Mouse (Mus musculus) right cerebral cortex, adult 2 months (tissue): ENCODE measurements at regions not wholly inside any gene's neighbourhood (a gene's known extent, or its start where the extent isn't known, plus 50 kb on each side); places are given as distances from the start of the nearest gene placed in this dataset.
A peak's percentile ranks its signal among the peaks of the same experiment; 100 is the strongest.

Experiments
- DNase-seq, 2 experiments: peaks; one replicate each; pipeline ENCODE4 v3.0.0; 2021 to 2022; ENCODE audit warnings: low spot score in 2 of 2

DNA sequence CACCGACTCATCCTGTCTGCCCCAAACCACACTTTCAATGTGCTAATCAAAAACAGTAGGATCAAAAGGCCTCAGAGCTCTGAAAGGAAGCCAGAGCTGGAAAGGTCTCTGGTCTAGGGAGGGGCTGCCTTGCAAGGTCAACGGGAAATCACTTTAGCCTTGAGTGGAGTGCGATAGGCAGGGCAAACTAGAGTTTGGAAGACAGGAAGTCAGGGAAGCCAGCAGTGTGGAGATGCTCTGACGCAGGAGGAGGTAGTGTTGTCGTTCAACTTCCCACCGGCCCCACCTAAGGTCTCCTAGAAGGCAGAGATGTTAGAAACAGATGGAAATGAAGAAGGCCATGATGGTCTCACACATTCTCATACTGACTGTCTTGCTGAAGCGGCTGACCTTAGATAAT is 52.0 kb upstream of the Trp53i11 start:
- no peak for DNase-seq

DNA sequence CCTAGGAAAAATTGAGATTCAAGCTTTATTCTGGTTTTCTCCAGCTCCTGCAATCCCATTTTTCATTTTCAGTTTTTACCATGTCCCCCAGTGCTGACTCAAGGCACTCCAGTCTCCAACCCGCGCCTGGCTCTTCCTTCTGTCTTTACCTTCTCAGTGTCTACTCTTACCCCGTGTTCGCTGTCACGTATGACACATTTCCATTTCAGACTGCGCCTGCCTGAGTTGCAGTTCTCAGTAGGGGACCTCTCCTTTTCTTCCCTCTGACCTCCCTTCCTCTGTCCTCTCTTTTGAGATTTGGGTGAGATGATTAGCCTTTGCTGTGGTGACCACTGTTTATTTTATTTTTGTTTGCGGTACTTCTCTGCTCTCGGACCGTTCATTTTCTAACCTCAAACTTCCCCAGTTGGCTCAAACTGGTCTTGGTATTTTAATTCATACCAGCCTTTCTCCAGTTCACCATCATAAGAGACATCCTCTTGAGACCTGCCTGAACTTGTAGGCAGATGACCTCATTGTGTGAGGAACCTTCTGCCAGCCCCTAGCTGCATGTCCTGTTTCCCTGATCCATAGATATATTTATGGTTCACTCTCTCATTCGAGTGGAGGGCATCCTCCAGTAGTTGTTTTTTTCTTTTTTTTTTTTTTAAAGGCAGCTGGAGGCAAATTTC is 53.9 kb upstream of the Trp53i11 start:
- DNase-seq = no peak

DNA sequence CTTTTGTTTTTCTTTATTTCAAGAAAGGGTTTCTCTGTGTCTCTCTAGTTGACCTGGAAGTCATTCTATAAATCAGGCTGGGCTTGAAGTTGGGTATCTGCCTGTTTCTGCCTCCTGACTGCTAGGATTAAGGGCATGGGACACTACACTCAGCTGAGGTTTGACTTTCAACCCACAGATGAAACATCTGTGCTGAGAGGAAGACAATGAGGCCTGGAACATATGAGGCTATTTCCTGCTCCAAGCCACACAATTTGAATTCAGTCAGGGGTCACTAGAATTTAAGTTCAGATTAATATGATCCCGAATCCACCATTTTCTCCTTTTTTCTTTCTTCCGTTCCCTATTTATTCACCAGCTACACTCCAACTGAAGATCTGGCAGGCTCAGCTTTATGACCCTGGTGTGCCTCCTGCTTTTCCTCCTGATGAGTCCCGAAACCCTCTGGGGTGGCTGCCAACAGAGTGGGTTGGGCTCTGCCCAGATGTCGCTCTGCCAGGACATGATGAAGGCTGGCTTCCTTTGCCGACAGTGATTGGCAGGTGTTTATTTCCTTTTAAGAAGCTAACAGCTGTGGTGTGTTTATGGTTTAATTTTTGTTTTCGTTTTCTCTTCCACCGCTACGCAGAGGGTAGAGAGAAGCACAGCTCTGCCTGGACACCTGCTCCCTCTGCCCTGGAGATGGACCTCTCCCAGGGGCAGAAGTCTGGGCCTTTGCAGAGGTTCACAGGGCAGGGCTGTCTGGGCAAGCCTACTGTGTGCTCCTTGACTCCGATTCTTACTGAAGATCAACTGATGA is 55.3 kb upstream of the Trp53i11 start:
- DNase-seq = no peak

DNA sequence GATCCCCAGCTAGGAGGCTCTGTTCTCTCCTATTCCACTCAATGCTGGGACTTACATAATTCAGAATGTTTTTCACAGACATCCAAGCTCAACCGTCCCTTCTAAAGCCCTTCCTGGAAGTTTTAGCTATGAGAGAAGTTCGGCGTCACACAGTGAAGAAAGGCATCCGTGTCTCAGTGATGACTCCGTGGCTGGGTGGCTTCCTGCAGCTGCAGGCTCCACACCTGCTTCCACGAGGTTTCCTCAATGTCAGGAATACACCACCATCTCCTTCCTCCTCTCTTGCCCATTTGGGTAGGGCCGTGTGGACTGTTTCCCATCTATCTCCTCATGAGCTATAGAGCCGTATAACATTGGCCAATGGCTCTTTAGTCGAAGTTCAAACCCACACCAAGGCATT is 56.1 kb upstream of the Trp53i11 start:
- DNase-seq = no peak

DNA sequence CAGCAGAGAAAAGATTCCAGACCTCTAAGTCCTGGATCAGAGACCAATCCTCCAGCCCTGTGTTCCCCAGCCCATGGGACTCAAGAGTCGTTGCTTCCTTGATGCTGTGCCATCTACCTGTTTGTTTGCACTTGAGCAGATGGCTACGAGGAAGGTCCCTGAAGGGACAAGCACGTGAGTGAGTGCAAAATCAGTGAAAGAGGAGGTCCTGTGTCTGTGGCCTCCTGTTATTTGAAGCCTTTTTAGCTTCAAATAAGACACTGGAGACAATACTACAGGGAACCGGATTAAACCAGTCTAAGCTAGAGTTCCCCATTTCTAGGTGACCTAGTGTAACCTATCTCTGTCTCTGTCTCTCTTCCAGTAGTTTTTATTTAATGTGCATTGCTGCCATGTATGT is 58.2 kb upstream of the Trp53i11 start:
- no peak for DNase-seq

DNA sequence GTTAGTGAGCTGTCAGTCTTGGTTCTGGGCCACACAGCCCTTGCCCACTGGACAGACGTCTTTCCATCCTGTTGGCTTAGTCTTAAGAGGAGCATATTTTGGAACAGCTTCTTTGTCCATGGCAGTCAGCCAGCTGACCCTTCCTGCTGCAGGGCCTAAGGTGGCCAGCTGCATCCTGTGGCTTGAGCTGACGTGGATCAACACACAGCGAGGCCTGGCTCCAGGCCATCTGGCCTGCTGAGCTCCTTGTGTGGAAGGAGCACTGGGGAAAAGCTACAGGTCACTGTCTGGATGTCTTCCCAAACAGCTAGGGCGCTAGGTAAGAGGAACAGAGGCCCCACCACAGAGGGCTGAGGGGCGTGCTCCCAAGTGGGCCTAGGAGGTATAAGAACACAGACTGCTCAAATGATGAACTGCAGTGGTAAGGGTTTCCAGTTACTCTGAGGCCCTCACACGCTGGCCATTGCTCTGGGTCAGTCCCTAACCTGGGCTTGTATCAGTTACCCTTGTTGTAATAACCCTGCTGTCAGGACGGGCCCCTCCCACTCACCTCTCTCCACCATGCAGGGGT is 60.7 kb upstream of the Trp53i11 start:
- peak in 1 of 2 experiments; percentile 16 for DNase-seq

DNA sequence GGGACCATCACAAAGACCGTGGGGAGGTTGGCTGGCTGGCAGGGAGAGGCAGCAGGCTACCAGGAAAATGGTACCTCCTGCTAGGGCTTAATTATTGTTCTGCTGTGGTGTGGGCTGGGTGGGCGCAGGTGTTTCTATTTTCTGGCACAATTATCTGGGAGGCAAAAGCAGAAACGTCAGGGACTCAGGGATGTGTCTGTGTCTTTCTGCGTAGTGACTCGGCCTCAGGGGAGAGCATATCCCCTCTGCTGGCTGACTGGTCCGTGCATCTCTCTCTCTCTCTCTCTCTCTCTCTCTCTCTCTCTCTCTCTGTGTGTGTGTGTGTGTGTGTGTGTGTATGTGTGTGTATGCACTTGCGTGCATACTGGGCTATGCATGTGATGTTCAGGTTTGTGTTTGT is 61.2 kb upstream of the Trp53i11 start:
- no peak for DNase-seq

DNA sequence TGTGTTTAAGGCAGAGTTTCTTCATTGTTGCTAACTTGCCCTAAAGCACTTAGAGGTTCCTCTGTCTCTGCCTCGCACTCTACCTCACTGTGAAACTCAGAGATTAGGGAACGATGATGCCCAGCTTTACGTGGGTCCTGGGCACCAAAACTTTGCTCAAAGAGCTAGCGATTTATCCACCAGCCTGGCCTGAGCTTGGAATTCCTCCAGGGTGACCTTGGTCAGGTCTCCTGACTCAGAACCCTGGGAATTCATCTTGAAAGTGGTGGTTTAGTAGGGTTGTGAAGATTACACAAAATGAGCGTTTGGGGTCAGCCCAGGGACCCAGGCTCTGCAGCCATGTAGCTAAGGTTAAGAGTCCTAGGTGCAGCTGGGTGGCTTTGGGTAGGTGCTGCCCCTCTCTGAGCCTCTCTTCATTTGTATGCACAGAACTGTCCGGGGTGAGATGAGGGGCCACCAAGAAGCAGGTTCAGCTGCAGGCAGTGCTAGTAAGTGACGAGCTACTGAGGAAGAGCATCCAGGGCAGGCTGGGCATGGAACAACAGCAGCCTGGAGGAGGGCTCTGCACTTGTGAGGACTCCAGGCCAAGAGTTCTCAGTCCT is 62.4 kb upstream of the Trp53i11 start:
- no peak for DNase-seq

DNA sequence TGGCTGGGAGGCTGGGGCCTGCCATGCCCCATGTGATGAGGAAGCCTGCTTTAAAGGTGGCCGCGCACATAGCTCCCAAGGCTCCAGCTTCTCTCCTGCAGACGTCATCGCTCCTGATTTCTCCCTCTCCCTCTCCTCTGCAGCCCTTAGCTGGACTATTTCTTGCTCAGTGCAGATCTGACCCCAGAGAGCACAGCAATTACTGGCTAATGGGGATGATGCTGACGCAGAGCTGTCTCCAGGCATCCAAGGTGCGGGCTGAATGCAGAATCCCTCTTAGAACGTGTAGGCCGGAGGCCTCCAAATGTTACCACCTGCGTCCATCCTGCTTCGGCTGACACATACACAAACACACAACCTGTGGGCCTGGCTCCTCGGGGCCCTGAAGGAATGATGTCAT is 63.5 kb upstream of the Trp53i11 start:
- DNase-seq = no peak

DNA sequence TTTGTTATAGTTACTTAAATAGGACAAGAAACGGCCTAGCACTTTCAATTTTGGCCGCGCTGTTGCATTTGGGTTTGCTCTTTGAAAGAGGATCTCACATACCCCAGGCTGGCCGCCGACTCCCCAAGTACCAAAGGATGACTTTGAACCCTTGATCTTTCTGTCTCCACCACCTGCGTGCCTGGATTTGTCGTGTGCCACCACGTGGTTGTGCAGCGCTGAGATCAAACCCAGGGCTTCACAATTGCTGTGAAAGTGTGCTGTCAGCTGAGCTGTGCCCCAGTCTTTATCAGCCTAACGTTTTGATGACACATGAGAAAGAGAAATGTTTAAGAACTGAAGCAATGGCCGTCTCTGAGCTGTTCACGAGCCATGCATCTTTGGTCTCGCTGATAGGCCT is 67.0 kb upstream of the Trp53i11 start:
- DNase-seq = no peak

DNA sequence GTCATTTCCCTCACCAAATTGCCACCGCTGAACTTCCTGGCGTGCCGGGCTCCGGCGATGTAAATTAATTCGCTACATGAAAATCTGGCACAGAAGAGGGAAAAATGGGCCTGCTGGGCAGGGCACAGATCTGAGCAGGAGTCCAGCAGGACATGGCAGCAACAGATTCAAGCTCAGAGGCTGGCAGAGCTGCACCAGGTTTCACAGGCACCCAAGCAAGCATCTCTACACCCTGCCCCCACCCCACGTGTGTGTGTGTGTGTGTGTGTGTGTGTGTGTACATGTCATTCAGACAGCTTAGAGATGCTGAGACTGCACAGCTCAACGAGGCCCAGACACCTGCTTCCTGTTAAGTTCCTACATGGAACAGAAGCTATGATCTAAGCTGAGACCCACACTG is 68.3 kb upstream of the Trp53i11 start:
- DNase-seq = no peak

DNA sequence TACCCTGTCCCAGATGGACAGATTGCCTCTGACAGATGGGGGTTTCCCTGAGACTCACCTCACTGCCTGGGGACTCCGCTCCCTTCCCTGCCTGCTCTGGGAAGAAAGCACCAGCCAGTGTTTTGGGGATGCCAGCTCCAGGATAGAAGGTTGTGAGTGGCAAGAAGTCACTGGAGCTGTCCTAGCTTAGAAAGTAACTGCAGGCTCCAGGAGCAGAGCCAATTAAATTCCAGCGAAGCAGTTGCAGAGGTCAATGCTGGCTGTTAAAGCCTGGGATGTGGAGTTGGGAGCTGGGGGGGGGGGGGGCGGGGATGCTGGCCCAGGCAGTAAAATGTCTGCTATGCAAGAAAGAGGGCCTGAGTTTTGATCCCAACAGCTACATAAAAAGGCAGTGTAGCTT is 69.3 kb upstream of the Prdm11 start:
- DNase-seq = no peak

DNA sequence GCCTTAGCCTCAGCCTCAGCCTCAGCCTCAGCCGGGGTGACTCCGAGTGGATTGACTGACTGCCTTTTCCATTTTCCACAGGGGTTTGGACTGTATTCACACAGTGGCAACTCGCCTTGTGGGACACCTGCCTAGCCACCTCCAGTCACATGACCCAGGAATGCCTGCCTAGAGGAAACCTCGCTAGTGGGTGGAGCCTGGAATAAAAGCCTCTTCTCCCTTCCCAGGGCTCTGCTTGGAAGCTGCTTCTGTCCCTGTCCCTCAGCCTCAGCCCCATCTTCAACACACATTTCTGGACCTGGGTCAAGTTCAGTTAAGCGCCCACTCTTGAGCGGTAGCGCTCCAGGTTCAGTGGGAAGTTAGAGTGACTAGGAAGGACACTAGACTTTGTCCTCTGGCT is 68.0 kb upstream of the Prdm11 start:
- no peak for DNase-seq

DNA sequence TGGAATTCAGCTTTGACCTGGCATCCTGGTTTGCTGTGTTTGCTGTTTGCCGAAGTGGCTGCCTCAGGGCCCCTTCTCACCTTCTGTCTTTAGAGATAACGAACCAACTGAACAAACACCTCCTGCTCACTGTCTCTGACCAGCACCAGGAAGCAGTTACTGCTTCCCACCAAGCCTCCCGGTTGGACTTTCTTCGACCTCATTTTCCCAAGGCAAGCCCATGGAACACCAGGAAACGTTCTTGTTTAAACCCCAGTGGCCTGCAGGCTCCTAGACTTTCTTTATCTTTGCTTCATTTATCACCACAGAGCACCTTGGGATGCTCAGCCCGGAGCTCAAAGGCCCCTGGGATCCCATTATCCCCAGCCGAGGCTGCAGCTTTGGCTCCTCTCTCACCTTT is 66.4 kb upstream of the Prdm11 start:
- DNase-seq = no peak

DNA sequence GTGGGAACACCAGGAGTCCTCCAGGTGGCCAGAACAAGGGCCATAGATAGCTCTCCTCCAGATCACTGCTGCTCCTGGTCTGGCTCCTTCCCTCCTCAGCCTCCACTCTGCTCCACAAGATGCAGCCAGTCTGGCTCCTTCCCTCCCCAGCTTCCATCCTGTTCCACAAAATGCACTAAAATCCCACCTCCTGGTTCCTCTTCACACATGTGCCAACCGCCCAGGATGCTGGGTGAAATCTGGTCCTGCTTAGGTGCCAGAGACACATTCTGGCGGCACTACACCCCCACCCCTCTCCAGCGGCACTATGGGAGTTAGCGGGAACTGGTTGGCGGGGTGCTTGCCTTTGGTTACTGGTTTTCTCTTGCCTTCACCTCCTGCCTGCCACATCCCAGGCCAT is 64.9 kb upstream of the Prdm11 start:
- DNase-seq = peak in 1 of 2 experiments; percentile 29

DNA sequence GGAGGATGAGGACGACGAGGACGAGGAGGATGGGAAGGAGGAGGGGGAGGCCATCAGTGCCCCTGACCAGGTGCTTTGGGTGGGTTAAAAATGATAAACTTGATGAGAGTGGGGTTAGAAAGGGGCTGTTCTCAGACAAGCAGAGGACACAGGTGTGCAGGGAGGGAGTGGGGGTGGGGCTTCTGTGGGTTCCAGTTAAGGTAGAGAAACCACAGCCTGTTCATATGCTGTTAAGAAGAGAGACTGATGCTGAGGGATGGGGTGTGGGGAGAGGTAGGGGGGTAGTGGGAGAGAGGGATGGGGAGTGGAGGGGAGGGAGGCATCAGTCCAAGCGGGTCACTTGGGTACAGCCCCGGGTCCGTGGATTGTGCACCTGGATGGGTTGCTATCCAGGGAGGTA is 60.6 kb upstream of the Prdm11 start:
- DNase-seq = no peak

DNA sequence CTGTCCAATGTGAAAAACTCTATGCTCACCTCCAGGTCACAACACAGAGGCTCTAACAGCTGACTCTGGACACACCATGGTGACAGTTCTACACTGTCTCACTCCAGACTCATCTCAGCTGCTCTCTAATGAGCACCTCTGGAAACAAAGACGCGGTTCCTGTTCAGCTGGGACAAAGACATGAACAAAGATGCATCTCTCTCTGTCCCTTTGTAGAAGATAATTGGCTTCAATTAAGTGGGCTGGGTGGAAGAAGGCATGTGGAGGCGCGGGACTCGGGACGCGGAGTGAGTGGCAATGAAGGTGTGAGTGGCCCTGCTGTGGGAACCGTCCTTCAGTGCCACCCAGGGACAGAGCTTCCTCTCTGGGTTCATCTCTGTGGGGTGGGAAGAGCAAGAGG is 56.0 kb upstream of the Prdm11 start:
- DNase-seq = no peak

DNA sequence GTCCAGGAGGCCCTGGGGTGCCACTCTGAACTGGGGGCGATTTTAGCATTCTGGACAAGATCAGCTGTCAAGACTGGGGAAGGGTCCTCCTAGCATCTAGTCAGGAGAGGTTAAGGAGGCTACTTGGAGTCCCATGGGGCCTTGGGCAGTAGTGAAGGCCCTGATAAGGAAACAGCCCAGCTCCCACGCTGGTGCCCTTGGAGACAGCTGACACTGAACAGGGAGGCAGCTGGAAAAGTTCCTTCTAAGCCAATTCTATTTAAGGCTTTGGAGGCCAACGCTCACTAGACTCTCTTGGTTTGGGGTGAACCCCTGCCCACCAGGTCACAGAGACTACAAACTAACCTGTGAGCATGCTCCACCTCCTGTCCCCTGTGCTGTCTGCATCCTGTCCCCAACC is 53.8 kb upstream of the Prdm11 start:
- DNase-seq = no peak

DNA sequence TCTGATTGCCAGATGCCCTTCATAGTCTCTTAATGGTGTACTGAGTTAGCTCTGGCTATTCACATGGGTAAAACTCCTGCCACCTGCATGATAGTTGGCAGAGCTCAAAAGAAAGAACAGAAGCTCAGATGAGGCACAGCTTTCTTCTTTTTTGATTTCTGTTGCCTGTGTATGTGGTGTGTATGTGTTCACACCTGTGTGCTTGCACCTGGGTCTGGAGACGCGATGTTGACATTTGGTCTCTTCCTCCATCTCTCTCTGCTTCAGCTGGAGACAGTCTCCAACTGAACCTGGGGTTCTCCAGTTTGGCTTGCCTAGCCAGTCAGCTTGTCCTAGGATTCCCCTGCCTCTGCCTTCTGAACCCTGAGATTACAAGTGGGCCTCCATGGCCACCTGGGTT is 51.0 kb upstream of the Prdm11 start:
- DNase-seq = no peak

DNA sequence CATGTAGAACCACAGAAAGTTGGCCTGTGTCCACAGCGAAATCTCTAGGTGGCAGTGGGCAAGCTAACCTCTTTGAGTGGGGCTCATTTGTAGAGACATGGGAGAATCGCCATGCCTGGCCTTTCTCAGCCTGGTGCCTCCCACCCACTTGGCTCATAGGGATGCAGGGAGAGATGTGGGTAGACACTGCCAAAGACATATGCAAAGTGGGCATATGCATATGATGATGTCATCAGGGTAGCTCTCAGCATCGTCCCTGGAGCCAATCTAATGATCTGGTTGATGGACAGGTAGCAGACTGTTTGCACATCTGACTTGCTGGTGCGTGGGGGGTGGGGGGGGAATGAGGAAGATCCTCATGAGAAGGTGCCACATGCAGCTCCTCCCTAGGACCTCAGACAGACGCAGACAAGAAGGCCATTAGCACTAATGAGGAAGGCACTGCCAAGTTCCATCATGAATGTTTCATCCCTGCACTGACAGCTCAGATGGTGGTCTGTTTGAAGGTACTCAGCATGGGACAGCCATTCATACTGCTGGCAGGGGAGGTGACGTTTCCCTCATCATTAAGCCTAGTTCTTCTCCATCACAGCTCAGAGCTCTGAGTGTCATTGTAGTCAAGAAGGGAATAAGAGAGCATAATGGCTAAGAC is 50.2 kb upstream of the Prdm11 start:
- peak in 1 of 2 experiments; percentile 20 for DNase-seq
